Comparison of ENCODE assay signal across 9 mouse cellular contexts in the genomic region with DNA sequence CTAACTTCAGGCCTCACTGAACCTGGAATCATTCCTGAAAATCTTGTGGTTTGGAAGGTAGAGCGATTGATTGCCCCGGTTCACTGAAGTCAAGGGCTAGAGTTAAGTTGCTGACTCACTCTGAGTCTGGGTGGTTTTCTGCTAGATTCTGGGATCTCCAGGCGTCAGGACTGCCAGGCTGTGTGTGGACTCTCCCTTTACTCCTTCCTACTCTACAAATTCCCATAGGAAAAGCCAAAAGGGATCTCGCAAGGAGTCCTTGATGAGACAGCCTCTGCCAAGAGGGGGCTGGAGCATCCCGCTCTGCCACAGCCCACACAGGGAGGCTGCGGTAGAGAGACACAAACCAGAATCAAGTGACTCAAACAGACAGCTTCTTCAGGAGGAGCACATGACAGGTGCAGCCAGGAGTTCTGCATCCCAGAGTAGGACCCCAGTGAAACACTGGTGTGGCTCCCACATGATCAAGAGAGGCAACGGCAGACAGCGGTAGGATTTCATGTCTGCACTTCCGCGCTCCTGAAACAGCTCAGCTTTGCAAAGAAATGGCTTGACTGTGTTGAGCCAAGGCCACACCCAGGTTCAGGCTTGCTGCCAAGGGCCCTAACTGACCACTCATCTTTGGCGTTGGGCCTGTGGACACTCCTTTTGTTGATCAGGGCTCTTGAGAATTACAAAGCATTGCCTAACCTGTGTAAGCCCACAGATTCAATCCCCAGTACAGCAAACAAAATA. TPM values are rescaled to one million over a fixed set of nuclear protein-coding genes. Genes with fewer than 3 reads are reported as not detected.
DNase-seq lines count a peak whose midpoint lies in the region; ATAC-seq and TF ChIP-seq lines count a peak whose summit lies in the region.
"Had no signal": no experiment of that assay in that cellular context is flagged by ENCODE, and none has a peak within 500 bp of the region (broad histone marks: within the 10 kb centered on the region; RNA-seq: fewer than 3 reads in every experiment).

No protein-coding gene starts in this region.

- WGBS in heart, embryonic 14.5 days, result 57% methylated on average over 11 of the region's 11 CpGs
- WGBS in lung, postnatal 0 days, result 41% methylated on average over 11 of the region's 11 CpGs
- 87% methylated on average over 11 of the region's 11 CpGs for WGBS in embryonic facial prominence, embryonic 10.5 days

- H3K4me2 ChIP-seq in heart, embryonic 14.5 days (ENCODE audit: low read length), result 0 out of 2 replicates have a peak overlapping the region, but pooled peaks have one; percentile 6
- peak overlapping the region; percentile 46 for H3K4me2 ChIP-seq in lung, postnatal 0 days (replicated peaks; ENCODE audit: low read depth, low read length)
- H3K4me2 ChIP-seq: embryonic facial prominence, embryonic 12.5 days; limb, embryonic 13.5 days had no signal

- no peak overlapping the region for H3K4me3 ChIP-seq in heart, embryonic 14.5 days (ENCODE audit: control insufficient read depth in 1 of 2, insufficient read depth in 1 of 2, low read depth in 1 of 2, low read length in 2 of 2)
- H3K4me3 ChIP-seq in lung, postnatal 0 days (ENCODE audit: low read depth, low read length), result no peak overlapping the region
- no peak overlapping the region for H3K4me3 ChIP-seq in embryonic facial prominence, embryonic 10.5 days
- H3K4me3 ChIP-seq: embryonic facial prominence, embryonic 12.5 days; limb, embryonic 13.5 days had no signal

- peaks cover 15 to 20% of the 10 kb centered on the region in 2 experiments for H3K4me1 ChIP-seq in heart, embryonic 14.5 days (ENCODE audit: control insufficient read depth in 2 of 2, insufficient read depth in 2 of 2, low read length in 2 of 2)
- H3K4me1 ChIP-seq in lung, postnatal 0 days (ENCODE audit: insufficient read depth, low read depth, low read length), result peaks cover 7% of the 10 kb centered on the region; the same call in 1 of the 2 replicates
- H3K4me1 ChIP-seq in embryonic facial prominence, embryonic 10.5 days, result peaks cover 27% of the 10 kb centered on the region

- peak; percentile 74 for TF ChIP-seq EP300 in lung, postnatal 0 days (IDR thresholded peaks at IDR 0.05)

- H3K9me3 ChIP-seq in heart, embryonic 14.5 days (ENCODE audit: control insufficient read depth, low read length), result no peaks in the 10 kb centered on the region
- no peaks in the 10 kb centered on the region for H3K9me3 ChIP-seq in lung, postnatal 0 days (ENCODE audit: low read length)
- no peaks in the 10 kb centered on the region for H3K9me3 ChIP-seq in embryonic facial prominence, embryonic 10.5 days
- H3K9me3 ChIP-seq: embryonic facial prominence, embryonic 12.5 days; limb, embryonic 13.5 days had no signal

- no peak for TF ChIP-seq CTCF in lung, postnatal 0 days (IDR thresholded peaks at IDR 0.05)

- no peaks in the 10 kb centered on the region for H3K36me3 ChIP-seq in heart, embryonic 14.5 days (ENCODE audit: control insufficient read depth, insufficient read depth, low read length)
- no peaks in the 10 kb centered on the region for H3K36me3 ChIP-seq in lung, postnatal 0 days (ENCODE audit: insufficient read depth, low read length)
- H3K36me3 ChIP-seq in embryonic facial prominence, embryonic 10.5 days (replicated peaks), result no peaks in the 10 kb centered on the region
- H3K36me3 ChIP-seq: embryonic facial prominence, embryonic 12.5 days; limb, embryonic 13.5 days had no signal

- ATAC-seq in heart, embryonic 14.5 days (ENCODE audit: insufficient number of reproducible peaks, insufficient read depth, low FRiP score, low read depth), result no peak
- peak; percentile 84 for ATAC-seq in lung, postnatal 0 days

- H3K9ac ChIP-seq in heart, embryonic 14.5 days (ENCODE audit: low read length), result no peak overlapping the region
- no peak overlapping the region for H3K9ac ChIP-seq in lung, postnatal 0 days (replicated peaks; ENCODE audit: low read depth)
- H3K9ac ChIP-seq: embryonic facial prominence, embryonic 12.5 days; limb, embryonic 13.5 days had no signal

- peak; percentile 78 for DNase-seq in right cerebral cortex, adult 18-20 months
- no peak for DNase-seq in right cerebral cortex, postnatal 14 days
- peak; percentile 93 for DNase-seq in adrenal gland, adult 2 months
- DNase-seq in lung, postnatal 0 days (ENCODE audit: low spot score), result peak; percentile 93
- DNase-seq in embryo, embryonic 9.5 days (ENCODE audit: extremely low spot score), result no peak
- DNase-seq in embryonic facial prominence, embryonic 10.5 days (ENCODE audit: low spot score), result no peak

- no peaks in the 10 kb centered on the region for H3K27me3 ChIP-seq in heart, embryonic 14.5 days (ENCODE audit: control insufficient read depth, insufficient read depth, low read length)
- no peaks in the 10 kb centered on the region for H3K27me3 ChIP-seq in lung, postnatal 0 days (replicated peaks; ENCODE audit: insufficient read depth, low read length)
- no peaks in the 10 kb centered on the region for H3K27me3 ChIP-seq in embryonic facial prominence, embryonic 10.5 days (replicated peaks; ENCODE audit: low read depth, poor library complexity, severe bottlenecking)
- H3K27me3 ChIP-seq: embryonic facial prominence, embryonic 12.5 days; limb, embryonic 13.5 days had no signal

- H3K27ac ChIP-seq in heart, embryonic 14.5 days (replicated peaks in 1 of 2; ENCODE audit: control insufficient read depth in 1 of 2, insufficient read depth in 1 of 2, low read depth in 2 of 2, low read length in 2 of 2), result 0 out of 4 replicates have a peak overlapping the region, but pooled peaks of 1 of the 2 experiments have one; percentile 4
- H3K27ac ChIP-seq in lung, postnatal 0 days (ENCODE audit: low read length), result peak overlapping the region; percentile 85
- H3K27ac ChIP-seq in embryonic facial prominence, embryonic 10.5 days (replicated peaks), result no peak overlapping the region
- H3K27ac ChIP-seq: embryonic facial prominence, embryonic 12.5 days; limb, embryonic 13.5 days had no signal

RNA-seq across cellular contexts. Expression of a gene that starts 41.1 kb away (rescaled TPM):
- total RNA-seq in adrenal gland, adult 2 months (2021), result 10 to 100 TPM; 71.9 to 74.6 TPM
- 2.1 and 2.5 TPM in 2 replicates for polyA plus RNA-seq in adrenal gland, adult 2 months (2012; rRNA removed)
- polyA plus RNA-seq in heart, embryonic 14.5 days (2014; fragmentation: Nextera tagmentation; extraction: Ambion mirVana), result 24.8 and 26.7 TPM in 2 replicates
- 18.2 and 22.9 TPM in 2 replicates for polyA plus RNA-seq in lung, postnatal 0 days (2015; fragmentation: Nextera tagmentation; extraction: Ambion mirVana)
- polyA plus RNA-seq in embryonic facial prominence, embryonic 10.5 days (2016; fragmentation: Nextera tagmentation; extraction: Ambion mirVana), result 12.7 and 13.1 TPM in 2 replicates

RNA-seq across cellular contexts. Expression of a gene that starts 42.8 kb away (rescaled TPM):
- total RNA-seq in adrenal gland, adult 2 months (2021), result 10 to 100 TPM; 35.9 to 46.1 TPM
- 16.4 and 18.6 TPM in 2 replicates for polyA plus RNA-seq in adrenal gland, adult 2 months (2012; rRNA removed)
- 51.3 and 57.3 TPM in 2 replicates for polyA plus RNA-seq in heart, embryonic 14.5 days (2014; fragmentation: Nextera tagmentation; extraction: Ambion mirVana)
- 11.1 and 14.2 TPM in 2 replicates for polyA plus RNA-seq in lung, postnatal 0 days (2015; fragmentation: Nextera tagmentation; extraction: Ambion mirVana)
- 64.2 and 67.5 TPM in 2 replicates for polyA plus RNA-seq in embryonic facial prominence, embryonic 10.5 days (2016; fragmentation: Nextera tagmentation; extraction: Ambion mirVana)

RNA-seq across cellular contexts. Expression of a gene that starts 52.9 kb away (rescaled TPM):
- total RNA-seq in adrenal gland, adult 2 months (2021), result 10 to 100 TPM; 42.7 to 62.6 TPM
- polyA plus RNA-seq in adrenal gland, adult 2 months (2012; rRNA removed), result 58.8 and 81.7 TPM in 2 replicates
- 0.39 and 0.59 TPM in 2 replicates for polyA plus RNA-seq in heart, embryonic 14.5 days (2014; fragmentation: Nextera tagmentation; extraction: Ambion mirVana)
- 0.46 and 1.1 TPM in 2 replicates for polyA plus RNA-seq in lung, postnatal 0 days (2015; fragmentation: Nextera tagmentation; extraction: Ambion mirVana)
- polyA plus RNA-seq in embryonic facial prominence, embryonic 10.5 days (2016; fragmentation: Nextera tagmentation; extraction: Ambion mirVana), result 17.2 and 23.6 TPM in 2 replicates

Comparison
In these comparisons a context has a peak if more than half of its experiments do, and no peak if none do; other contexts are left out.
1. DNase-seq: peak in right cerebral cortex, adult 18-20 months (single experiment), adrenal gland, adult 2 months (single experiment) and lung, postnatal 0 days (single experiment); none in right cerebral cortex, postnatal 14 days (single experiment), embryo, embryonic 9.5 days (single experiment) and embryonic facial prominence, embryonic 10.5 days (single experiment).